Mouse (Mus musculus) myocyte (in vitro differentiated cells): ENCODE measurements around the gene Cisd2. TPM values are rescaled to one million over a fixed set of nuclear protein-coding genes. Genes with fewer than 3 reads are reported as not detected.

Experiments
- H3K27me3 ChIP-seq: one replicate; pipeline ENCODE4 v1.6.1; 2011; ENCODE audit not compliant: control insufficient read depth, insufficient read depth, insufficient read length
- H3K36me3 ChIP-seq: one replicate; pipeline ENCODE4 v1.6.1; 2011; ENCODE audit not compliant: control insufficient read depth, insufficient read depth
- H3K4me2 ChIP-seq: one replicate; pipeline ENCODE4 v1.6.1; 2011; ENCODE audit warnings: low read depth, control low read depth
- H3K4me3 ChIP-seq: one replicate; pipeline ENCODE4 v1.5.1; 2011; ENCODE audit warnings: mild to moderate bottlenecking, control low read depth, moderate library complexity
- H3K79me2 ChIP-seq: one replicate; pipeline ENCODE4 v1.6.1; 2011; ENCODE audit not compliant: control insufficient read depth, insufficient read depth
- H3ac ChIP-seq: one replicate; pipeline ENCODE4 v1.6.1; 2011; ENCODE audit not compliant: control insufficient read depth, insufficient read length
- CEBPB ChIP-seq: IDR thresholded peaks from 2 replicates; pipeline ENCODE4 v1.6.1; 2011; ENCODE audit warnings: mild to moderate bottlenecking, moderate library complexity; ENCODE audit not compliant: poor library complexity, insufficient read depth, severe bottlenecking
- E2F4 ChIP-seq: IDR thresholded peaks from one replicate; pipeline ENCODE4 v1.6.1; 2011; ENCODE audit warnings: mild to moderate bottlenecking, control low read depth, moderate library complexity; ENCODE audit not compliant: insufficient read depth
- MAX ChIP-seq: IDR thresholded peaks from one replicate; pipeline ENCODE4 v1.6.1; 2011; ENCODE audit warnings: low read depth, mild to moderate bottlenecking, control low read depth
- MYOD1 ChIP-seq, 3 experiments: IDR thresholded peaks; one replicate each; pipeline ENCODE4 v1.6.1; 2011; ENCODE audit warnings: control low read depth in 2 of 3, low read depth in 2 of 3, mild to moderate bottlenecking in 2 of 3, moderate library complexity in 1 of 3; ENCODE audit not compliant: insufficient read length in 2 of 3, control insufficient read depth in 1 of 3
- MYOG ChIP-seq, 3 experiments: IDR thresholded peaks; one replicate each; pipeline ENCODE4 v1.6.1; 2011; ENCODE audit warnings: control low read depth in 2 of 3, low read depth in 2 of 3, mild to moderate bottlenecking in 2 of 3; ENCODE audit not compliant: insufficient read length in 2 of 3, control insufficient read depth in 1 of 3, insufficient read depth in 1 of 3
- POLR2A ChIP-seq: IDR thresholded peaks from one replicate; pipeline ENCODE4 v1.6.1; 2011; ENCODE audit warnings: low read depth, mild to moderate bottlenecking, control low read depth, moderate library complexity; ENCODE audit not compliant: insufficient read length
- POLR2AphosphoS2 ChIP-seq: IDR thresholded peaks from one replicate; pipeline ENCODE4 v1.6.1; 2011; ENCODE audit warnings: low read depth, control low read depth; ENCODE audit not compliant: insufficient read length
- REST ChIP-seq: IDR thresholded peaks from one replicate; pipeline ENCODE4 v1.6.1; 2011; ENCODE audit warnings: mild to moderate bottlenecking, control low read depth, moderate library complexity; ENCODE audit not compliant: insufficient read depth, insufficient read length
- SRF ChIP-seq: IDR thresholded peaks from one replicate; pipeline ENCODE4 v1.6.1; 2011; ENCODE audit warnings: low read depth; ENCODE audit not compliant: control insufficient read depth, insufficient read length
- TCF12 ChIP-seq: IDR thresholded peaks from one replicate; pipeline ENCODE4 v1.6.1; 2011; ENCODE audit warnings: mild to moderate bottlenecking, control low read depth; ENCODE audit not compliant: poor library complexity, insufficient read depth, severe bottlenecking
- TCF3 ChIP-seq: IDR thresholded peaks from one replicate; pipeline ENCODE4 v1.6.1; 2011; ENCODE audit warnings: low read depth, control low read depth; ENCODE audit not compliant: insufficient read length
- USF1 ChIP-seq: IDR thresholded peaks from one replicate; pipeline ENCODE4 v1.6.1; 2011; ENCODE audit warnings: low read depth, mild to moderate bottlenecking, control low read depth, moderate library complexity
- polyA plus RNA-seq: library from polyadenylated mRNA; unstranded; fragments of >200 nt; fragmentation: generic; extraction: Trizol; gene quantifications from one replicate; pipeline ENCODE4 v1.2.1, GENCODE M21; 2012; ENCODE audit warnings: missing spikeins

Gene Cisd2
- 10.8 TPM for polyA plus RNA-seq

GRCm38 (mm10) chr3:135423608-135424212 lies at the start of gene Cisd2:
Gene Cisd2 (minus strand): TSS chr3:135423925.
- no peaks in the 10 kb centered on the region for H3K36me3 ChIP-seq
- H3K4me3 ChIP-seq, result peak within 1 kb of the TSS; percentile 82
- TF ChIP-seq MYOG (IDR thresholded peaks at IDR 0.05; ENCODE audit: control insufficient read depth in 1 of 3, insufficient read depth in 1 of 3, insufficient read length in 2 of 3, low read depth in 2 of 3) (no peak), TCF3 (no peak), CEBPB (no peak), POLR2AphosphoS2 (no peak), MAX (no peak), SRF (no peak), POLR2A (no peak), TCF12 (no peak), E2F4 (no peak), USF1 (no peak), MYOD1 (IDR thresholded peaks at IDR 0.05; ENCODE audit: control insufficient read depth in 1 of 3, insufficient read length in 2 of 3, low read depth in 2 of 3) (no peak)
- H3K27me3 ChIP-seq, result no peaks in the 10 kb centered on the region
- peaks cover 72% of the 10 kb centered on the region for H3K79me2 ChIP-seq
- peak within 1 kb of the TSS; percentile 81 for H3K4me2 ChIP-seq
- peak within 1 kb of the TSS; percentile 80 for H3ac ChIP-seq

GRCm38 (mm10) chr3:135470823-135471222 lies 47.1 kb upstream of the Cisd2 start:
- H3K36me3 ChIP-seq, result peaks cover 15% of the 10 kb centered on the region
- H3K79me2 ChIP-seq, result no peaks in the 10 kb centered on the region
- no peaks in the 10 kb centered on the region for H3K27me3 ChIP-seq
- TF ChIP-seq SRF (no peak), MYOD1 (IDR thresholded peaks at IDR 0.05; ENCODE audit: control insufficient read depth in 1 of 3, insufficient read length in 2 of 3, low read depth in 2 of 3) (no peak), USF1 (no peak)
- H3K4me3 ChIP-seq, result no peak overlapping the region
- no peak overlapping the region for H3ac ChIP-seq
- H3K4me2 ChIP-seq, result no peak overlapping the region

GRCm38 (mm10) chr3:135469974-135470373 lies 46.2 kb upstream of the Cisd2 start:
- peak; percentile 80 for TF ChIP-seq POLR2AphosphoS2
- no peak for TF ChIP-seq E2F4
- H3K4me3 ChIP-seq, result no peak overlapping the region
- H3K4me2 ChIP-seq, result no peak overlapping the region
- H3K36me3 ChIP-seq, result peaks cover 18% of the 10 kb centered on the region
- H3K27me3 ChIP-seq, result no peaks in the 10 kb centered on the region
- H3K79me2 ChIP-seq, result no peaks in the 10 kb centered on the region
- H3ac ChIP-seq, result no peak overlapping the region

- no peak overlapping the region for H3K4me3 ChIP-seq
- no peak overlapping the region for H3ac ChIP-seq
- TF ChIP-seq MYOG (IDR thresholded peaks at IDR 0.05; ENCODE audit: control insufficient read depth in 1 of 3, insufficient read depth in 1 of 3, insufficient read length in 2 of 3, low read depth in 2 of 3) (no peak), MAX (no peak), SRF (no peak), POLR2AphosphoS2 (no peak), REST (no peak), MYOD1 (IDR thresholded peaks at IDR 0.05; ENCODE audit: control insufficient read depth in 1 of 3, insufficient read length in 2 of 3, low read depth in 2 of 3) (no peak), TCF3 (no peak), TCF12 (no peak), CEBPB (no peak), E2F4 (no peak), USF1 (no peak), POLR2A (no peak)
- peaks cover 26% of the 10 kb centered on the region for H3K36me3 ChIP-seq
- no peak overlapping the region for H3K4me2 ChIP-seq
- H3K79me2 ChIP-seq, result no peaks in the 10 kb centered on the region
- H3K27me3 ChIP-seq, result no peaks in the 10 kb centered on the region
Observed at GRCm38 (mm10) chr3:135469146-135469545, 45.4 kb upstream of the Cisd2 start.

- Histone ChIP-seq H3ac (no peak overlapping the region), H3K79me2 (no peaks in the 10 kb centered on the region), H3K36me3 (peaks cover 33% of the 10 kb centered on the region), H3K4me3 (no peak overlapping the region), H3K4me2 (no peak overlapping the region), H3K27me3 (no peaks in the 10 kb centered on the region)
- TF ChIP-seq TCF12, result no peak
- TF ChIP-seq MYOD1 (IDR thresholded peaks at IDR 0.05; ENCODE audit: control insufficient read depth in 1 of 3, insufficient read length in 2 of 3, low read depth in 2 of 3), result no peak
- no peak for TF ChIP-seq POLR2AphosphoS2
- no peak for TF ChIP-seq CEBPB
- TF ChIP-seq USF1, result no peak
- TF ChIP-seq E2F4, result no peak
- no peak for TF ChIP-seq POLR2A
- no peak for TF ChIP-seq MAX
- TF ChIP-seq REST, result no peak
- TF ChIP-seq SRF, result no peak
Observed at GRCm38 (mm10) chr3:135468402-135468801, 44.7 kb upstream of the Cisd2 start.
